Mouse (Mus musculus): Measurements from ENCODE around the gene Dusp7.

Gene Dusp7

GRCm38 (mm10) chr9:106368112-106368717 is at the start of gene Dusp7:
Gene Dusp7 (plus strand): TSS chr9:106368632.
- CTCF ChIA-PET = interaction anchor here (0.7 to 1.1 kb wide), 3 partner anchors 54 to 65 kb away, joined by 3 read pairs; no protein-coding TSS in a partner anchor

- CTCF ChIA-PET = no interaction called here
Measured at GRCm38 (mm10) chr9:106319095-106319494, 49.3 kb upstream of the Dusp7 start.

GRCm38 (mm10) chr9:106322497-106322896 is 45.9 kb upstream of the Dusp7 start:
- CTCF ChIA-PET = no interaction called here

DNA sequence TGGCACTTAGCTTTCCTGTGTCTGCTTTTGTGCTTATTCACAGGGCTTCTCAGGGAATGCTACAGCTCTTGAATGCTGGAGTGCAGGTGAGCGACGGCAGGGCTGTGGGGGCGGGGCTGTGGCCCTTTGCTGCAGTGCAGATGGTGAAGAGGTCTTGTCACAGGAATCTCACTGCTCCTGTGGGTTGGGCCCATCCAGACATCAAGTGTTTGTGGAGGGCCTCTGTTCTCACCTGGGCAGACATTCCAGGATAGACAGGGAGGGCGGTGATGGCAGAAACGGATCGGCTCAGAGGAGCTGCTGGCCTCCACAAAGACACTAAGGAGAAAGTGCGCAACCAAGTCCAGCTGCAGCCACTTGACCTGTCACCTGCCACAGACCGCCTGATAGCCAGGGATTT is 42.2 kb upstream of the Dusp7 start:
- CTCF ChIA-PET = interaction anchor here (0.6 kb wide), 1 partner anchor 1817 kb away, joined by 3 read pairs; no protein-coding TSS in a partner anchor

- CTCF ChIA-PET = interaction anchor here (0.6 kb wide), 1 partner anchor 1816 kb away, joined by 3 read pairs; no protein-coding TSS in a partner anchor
Measured at GRCm38 (mm10) chr9:106327125-106327809, 41.2 kb upstream of the Dusp7 start.

DNA sequence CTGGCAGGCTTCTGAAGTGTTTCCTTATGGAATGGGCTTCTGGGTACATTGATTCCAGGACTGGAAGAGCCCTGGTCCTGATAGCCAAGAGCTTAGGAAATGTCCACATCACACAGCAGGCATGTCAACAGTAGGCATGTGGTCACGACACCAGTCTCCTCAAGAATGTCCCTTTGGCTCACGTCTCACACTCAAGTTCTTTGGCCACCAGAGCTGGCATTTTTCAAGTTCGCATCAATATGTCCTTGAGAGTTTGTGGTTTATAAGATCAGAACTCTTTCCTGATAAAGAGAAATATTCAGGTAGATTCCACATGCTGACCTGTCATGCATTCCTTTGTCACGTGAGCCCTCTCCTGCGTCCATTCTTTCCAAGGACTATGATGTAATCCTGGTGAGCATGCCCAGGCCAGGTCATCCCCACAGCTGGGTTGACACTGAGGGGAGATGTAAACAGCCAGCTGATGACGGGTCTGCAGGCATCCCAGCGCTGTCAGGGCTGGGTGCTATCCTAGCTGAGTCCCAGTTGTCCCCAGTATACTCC is 40.3 kb upstream of the Dusp7 start:
- CTCF ChIA-PET = no interaction called here

GRCm38 (mm10) chr9:106328772-106329511 is 39.5 kb upstream of the Dusp7 start:
- CTCF ChIA-PET = no interaction called here

DNA sequence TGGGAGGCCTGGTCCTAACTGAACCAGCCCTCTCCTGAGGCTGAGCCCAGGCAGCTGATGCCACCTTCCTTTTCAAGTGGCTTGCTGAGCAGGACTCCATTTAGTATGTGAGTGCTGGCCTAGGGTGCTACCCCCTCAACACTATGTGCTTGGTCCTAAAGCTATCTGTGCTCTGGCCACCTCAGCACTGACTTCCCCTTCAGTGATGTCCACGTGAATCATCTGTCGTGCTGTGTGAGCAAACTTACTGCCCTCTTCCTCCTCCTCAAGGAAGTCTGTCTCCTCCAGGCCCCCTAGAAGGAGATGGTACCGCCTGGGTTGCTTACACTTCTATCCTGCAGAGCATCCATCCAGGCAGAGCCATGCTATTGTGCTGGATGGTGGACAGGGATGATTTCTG is 35.7 kb upstream of the Dusp7 start:
- CTCF ChIA-PET = no interaction called here

GRCm38 (mm10) chr9:106337620-106338019 is 30.8 kb upstream of the Dusp7 start:
- CTCF ChIA-PET = no interaction called here

DNA sequence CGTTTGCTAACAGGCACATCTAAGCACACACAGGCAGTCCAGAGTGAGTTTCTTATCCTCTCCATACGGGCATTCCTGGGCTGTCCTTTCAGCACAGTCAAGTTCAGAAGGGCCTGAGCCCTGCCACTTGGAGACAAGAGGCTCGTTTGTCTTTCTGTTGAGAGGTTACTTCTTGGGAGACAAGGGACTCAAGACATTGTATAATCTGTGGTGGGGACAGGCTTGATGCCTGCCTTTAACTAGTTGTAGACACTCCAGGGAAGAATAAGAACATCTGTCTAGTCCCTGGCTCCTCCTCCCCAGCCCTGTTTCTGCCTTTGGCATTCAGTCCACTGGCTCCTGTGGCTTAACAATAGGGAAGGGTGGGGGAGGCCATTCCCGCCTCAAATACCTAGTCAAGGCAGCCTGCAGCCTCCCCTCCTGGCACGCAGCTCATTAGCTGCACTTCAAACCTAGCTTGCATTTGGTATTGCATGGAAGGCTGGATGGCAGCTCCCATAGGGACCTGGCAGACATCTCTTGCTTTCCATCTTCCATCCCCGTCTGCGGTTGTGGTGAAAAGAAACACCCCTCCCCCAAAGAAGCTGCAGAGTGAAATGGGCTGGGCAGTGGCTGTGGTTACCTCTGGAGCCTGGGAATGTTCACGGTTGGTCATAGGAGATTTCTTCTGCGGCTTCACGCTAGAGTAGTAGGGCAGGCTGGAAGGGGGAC is 29.8 kb upstream of the Dusp7 start:
- CTCF ChIA-PET = no interaction called here

- CTCF ChIA-PET = no interaction called here
Measured at GRCm38 (mm10) chr9:106339173-106339558, 29.3 kb upstream of the Dusp7 start.

- CTCF ChIA-PET = no interaction called here
Measured at GRCm38 (mm10) chr9:106339730-106340129, 28.7 kb upstream of the Dusp7 start.

DNA sequence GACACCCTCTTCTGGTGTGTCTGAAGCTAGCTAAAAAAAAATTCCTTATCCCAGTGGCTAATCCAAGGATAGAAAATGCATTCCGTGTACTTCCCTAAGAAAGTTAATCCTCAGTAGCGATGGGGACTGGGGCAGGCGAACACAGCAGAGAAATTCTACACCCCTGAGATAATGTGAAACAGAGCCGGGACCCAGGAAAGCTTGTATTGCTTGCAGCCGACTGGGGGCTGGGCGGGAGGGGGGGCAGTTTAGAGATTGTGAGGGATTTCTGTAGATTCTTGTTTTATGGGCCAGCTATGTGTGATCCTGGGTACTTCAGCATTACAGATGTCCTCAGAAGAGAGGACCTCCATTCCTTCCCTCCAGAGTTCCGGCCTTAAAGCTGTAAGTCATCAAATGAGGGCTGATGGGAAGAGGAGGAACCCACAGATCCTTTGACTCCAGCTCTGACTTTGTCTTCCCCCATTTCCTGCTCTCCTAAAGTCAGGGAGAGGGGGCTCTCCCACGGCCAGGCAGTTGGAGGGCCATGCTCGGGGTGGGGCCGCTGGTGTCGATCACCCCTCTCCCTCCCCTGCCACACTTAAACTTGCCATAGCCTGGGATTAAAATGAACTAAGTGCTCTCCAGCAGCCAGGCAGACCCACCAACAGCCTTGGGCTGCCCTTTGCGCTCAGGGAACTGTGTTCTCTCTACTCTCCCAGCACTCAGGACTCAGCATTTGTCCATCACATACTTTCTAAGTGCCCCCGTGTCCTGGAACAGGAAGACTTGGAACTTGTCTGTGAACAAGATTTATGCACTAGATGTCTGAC is 27.7 kb upstream of the Dusp7 start:
- CTCF ChIA-PET = interaction anchor here (0.5 kb wide), 1 partner anchor 10 kb away, joined by 3 read pairs; no protein-coding TSS in a partner anchor

DNA sequence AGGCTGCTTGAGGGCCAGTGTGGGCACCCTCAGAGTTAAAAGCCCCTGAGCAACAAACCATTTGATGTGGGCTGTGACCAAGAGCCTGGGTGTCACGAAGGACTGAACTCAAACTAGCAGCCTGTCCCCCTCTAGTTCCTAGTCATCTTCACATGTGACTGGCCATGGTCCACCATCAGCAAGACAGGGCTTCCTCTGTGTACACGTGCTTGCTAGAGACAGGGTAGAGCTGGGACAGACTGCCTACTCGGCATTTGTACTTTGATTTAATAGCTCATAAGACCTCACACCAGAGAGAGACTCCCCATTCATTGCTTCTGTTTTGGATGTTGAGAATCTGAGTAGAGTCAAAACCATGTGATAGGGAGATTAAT is 27.1 kb upstream of the Dusp7 start:
- CTCF ChIA-PET = no interaction called here

DNA sequence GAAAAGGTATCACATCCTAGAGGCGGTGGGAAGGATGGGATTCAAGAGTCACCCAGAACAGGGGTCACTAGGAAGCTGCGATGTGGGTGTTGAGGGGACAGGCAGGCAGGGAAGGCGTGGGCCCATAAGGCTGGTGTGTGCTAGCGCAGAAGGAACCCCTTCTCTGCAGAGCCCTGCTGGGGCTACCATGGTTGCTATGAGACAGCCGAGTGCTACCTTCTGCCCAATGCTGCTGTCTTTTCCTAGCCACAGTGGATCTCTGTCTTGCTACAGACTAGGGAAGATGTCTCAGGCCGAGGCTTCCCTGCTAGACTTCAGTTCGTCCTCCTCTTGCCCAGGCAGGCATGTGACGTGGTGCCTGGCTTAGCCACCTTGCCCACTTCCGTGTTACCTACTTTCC is 25.9 kb upstream of the Dusp7 start:
- CTCF ChIA-PET = interaction anchor here (0.6 kb wide), 2 partner anchors 55 to 662 kb away, joined by 3 read pairs; no protein-coding TSS in a partner anchor

GRCm38 (mm10) chr9:106345167-106345566 is 23.3 kb upstream of the Dusp7 start:
- CTCF ChIA-PET = no interaction called here

GRCm38 (mm10) chr9:106345630-106346029 is 22.8 kb upstream of the Dusp7 start:
- CTCF ChIA-PET = interaction anchor here (0.9 kb wide), 1 partner anchor 49 kb away, joined by 3 read pairs; no protein-coding TSS in a partner anchor

DNA sequence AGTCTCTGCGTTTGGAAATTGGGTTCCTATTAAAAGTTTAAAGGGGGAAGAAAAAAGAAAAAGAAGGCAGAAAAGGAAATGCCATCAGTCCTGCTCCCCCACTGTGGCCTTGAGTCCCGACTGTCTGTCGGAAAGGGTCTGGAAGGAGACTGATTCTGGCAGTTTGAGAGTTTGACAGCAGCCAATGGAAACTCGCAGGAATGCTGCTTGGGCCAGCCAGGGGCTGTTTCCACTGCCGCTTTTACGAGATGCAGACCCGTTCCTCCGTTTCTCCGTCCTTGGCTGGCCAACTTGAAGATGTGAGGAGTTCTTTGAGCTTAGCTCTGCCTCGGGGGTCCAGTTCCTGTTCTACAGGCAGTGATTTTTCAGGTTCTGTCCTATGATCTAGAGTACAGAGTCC is 20.2 kb upstream of the Dusp7 start:
- CTCF ChIA-PET = no interaction called here

DNA sequence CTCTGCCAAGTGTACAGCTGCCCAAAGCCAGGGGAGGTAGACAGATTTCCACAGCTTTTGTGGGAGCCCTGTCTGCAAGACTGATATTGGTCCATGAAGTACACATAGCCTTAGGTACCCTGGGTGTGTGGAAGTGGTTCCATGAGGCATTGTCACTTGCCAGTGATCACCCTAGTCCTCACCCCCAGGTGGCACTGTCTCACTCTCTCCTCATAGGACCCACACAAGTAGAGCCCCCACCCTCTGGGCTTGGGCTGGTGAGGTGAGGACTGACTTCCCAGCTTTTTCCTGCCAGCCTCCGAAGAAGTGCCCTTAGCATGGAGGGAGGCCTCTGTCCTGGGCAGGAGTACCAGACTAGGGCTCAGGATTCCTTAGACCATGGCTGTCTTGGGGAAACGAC is 19.4 kb upstream of the Dusp7 start:
- CTCF ChIA-PET = no interaction called here

DNA sequence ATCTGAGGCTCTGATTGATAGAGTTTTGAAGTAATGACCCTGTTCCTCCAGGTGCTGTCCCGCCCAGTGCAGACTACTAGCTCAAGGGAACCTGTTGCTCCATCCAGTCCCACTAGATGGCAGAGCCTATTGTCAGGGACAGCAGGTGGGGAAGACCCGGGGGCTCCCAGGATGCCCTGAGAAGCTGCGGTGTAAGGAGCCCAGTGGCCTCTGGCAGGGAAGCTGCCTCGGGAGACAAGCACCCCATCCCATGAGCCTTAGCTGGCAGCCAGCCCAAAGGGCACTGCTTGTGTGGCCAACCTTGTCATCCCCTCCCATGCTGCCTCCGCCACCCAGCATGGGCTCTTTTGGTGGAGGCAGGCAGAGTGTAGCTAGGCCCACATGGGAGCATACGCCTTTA is 17.3 kb upstream of the Dusp7 start:
- CTCF ChIA-PET = no interaction called here

GRCm38 (mm10) chr9:106353779-106354178 is 14.7 kb upstream of the Dusp7 start:
- CTCF ChIA-PET = no interaction called here
